Mouse (Mus musculus) ES-Bruce4 (cell line): Measurements from ENCODE around the gene Itga9.

Experiments used
- CTCF ChIP-seq: IDR thresholded peaks from one replicate; pipeline ENCODE4 v1.8.1; 2011; ENCODE audit warnings: low read depth, low read length
- EP300 ChIP-seq: IDR thresholded peaks from 2 replicates; pipeline ENCODE4 v1.6.1; 2011; ENCODE audit warnings: low read depth, low read length; ENCODE audit not compliant: insufficient read depth
- POLR2A ChIP-seq: IDR thresholded peaks from one replicate; pipeline ENCODE4 v1.8.1; 2011; ENCODE audit warnings: low read length; ENCODE audit not compliant: insufficient read depth

DNA sequence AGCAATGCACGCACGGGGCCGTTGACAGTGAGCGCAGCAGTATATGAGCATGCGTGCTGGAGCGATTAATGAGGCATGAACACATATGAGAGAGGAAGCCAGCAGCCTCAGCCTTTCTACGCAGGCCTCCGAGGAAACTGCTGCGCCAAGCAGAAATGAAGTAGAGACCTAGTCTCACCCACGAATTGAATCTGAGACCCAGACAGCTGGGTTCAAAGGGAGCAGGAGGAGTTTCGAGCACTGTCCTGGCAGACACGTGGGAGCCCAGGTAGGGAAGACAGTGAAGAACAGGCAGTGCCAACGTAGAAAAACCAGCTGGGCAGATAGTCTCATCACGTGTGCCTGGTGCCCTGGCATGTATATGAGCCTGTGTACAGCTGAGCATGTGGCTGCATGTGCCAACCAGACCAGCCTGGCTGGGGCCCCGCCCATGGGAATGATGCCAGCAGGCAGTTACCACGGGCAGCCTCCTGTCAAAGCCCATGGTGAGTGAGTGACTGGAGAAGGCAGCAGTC is 313.2 kb downstream of the Itga9 start:
- no peak for TF ChIP-seq POLR2A
- no peak for TF ChIP-seq EP300
- no peak for TF ChIP-seq CTCF
